Mouse (Mus musculus) C2C12 (cell line): ENCODE results near the gene Ryk.

Experiments used
- CTCF ChIP-seq: IDR thresholded peaks from one replicate; pipeline ENCODE4 v1.5.1; 2011; ENCODE audit not compliant: control insufficient read depth, insufficient read depth, insufficient read length
- MAX ChIP-seq: IDR thresholded peaks from one replicate; pipeline ENCODE4 v1.6.1; 2011; ENCODE audit warnings: mild to moderate bottlenecking, control low read depth
- USF1 ChIP-seq: IDR thresholded peaks from one replicate; pipeline ENCODE4 v1.6.1; 2011; ENCODE audit warnings: low read depth, mild to moderate bottlenecking, control low read depth, moderate library complexity

DNA sequence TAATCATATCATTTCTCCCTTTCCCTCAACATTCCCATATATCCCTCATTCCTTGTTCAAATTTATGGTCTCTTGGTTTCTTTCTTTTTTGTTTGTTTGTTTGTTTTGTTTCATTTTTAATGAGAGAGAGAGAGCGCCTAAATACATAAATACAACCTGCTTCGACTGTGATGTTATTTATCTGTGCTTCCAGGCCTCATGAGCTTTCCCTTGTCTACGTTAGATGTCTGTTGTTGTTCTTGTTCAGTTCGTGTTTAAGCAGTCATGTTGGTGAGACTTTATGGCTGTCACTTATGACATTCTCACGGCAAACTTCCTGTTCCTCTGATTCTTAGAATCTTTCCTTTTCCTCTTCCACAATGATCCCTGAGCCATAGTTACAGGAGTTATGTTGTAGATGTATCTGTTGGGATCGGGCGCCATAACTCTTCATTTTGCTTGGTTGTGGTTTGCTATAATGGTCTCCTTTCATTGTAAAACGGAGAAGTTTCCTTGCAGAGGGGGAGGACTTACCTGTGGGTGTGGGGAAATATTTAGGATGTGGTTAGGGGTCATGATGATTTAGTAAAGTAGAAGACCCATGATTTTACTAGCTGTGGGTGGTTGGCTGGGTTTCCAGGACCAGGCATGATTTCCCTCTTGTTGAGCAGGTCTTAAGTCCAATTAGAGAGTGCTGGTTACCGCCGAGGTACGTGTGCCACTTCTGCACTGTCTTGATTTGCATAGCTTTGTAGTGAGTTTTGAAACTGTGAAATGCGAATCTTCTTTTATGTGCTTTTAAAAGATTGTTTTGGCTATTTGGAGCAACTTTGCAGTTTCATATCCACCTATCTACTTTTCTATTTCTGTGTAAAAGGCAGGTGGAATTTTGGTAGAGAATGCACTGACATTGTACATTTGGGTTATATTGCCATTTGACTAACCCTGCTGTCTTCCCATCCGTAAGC is 17.6 kb downstream of the Ryk start:
- TF ChIP-seq MAX (no peak), CTCF (no peak), USF1 (no peak)
